Mouse (Mus musculus): ENCODE data around the gene Egln1. TPM values are rescaled to one million over a fixed set of nuclear protein-coding genes. Genes with fewer than 3 reads are reported as not detected.

The Egln1 gene
- 15.4 and 20.4 TPM in 2 replicates for polyA plus RNA-seq (2012)

DNA sequence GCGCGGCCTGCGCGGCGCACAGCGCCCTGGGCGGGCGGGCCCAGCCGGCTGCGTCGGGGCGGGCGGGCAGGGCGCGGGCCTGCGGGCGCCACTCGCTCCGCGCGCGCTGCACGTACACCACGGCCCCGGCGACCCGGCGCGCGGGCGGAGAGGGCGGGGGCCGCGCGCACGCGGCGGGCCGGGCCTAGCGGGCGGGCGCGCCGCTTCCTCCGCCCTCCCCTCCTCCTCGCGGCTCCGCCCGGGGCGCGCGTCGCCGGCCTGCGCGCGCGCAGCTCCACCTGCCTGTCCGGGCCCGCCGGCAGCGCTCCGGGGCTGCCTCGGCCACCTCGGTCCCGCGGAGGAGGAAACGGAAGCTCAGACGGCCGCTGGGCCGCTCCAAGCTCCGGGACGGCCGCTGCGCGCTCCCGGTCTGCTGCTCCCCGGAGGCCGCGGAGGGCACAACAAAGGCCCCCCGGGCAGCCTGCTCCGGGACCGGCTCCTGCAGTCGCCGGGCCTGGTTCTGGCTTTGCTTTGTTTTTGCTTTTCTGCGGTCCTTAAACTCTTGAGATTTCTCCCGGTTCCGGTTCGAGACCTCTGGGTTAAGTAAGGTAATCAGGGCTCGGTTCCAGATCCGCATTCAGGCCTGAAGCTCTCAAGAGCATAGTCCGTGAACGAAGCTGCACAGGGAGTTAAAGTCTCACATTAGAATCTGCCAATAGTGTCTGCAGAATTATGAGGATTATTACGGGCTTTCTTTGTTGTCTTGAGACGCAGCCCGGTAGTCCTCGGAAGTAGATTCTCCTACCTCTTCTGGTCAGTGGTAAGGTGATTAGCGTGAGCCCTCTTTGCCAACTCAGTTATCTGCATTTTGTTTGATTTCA lies at the start of gene Egln1:
TSS of gene Egln1 (minus strand) at position 116 of the 860 bp plus-strand sequence.
- TF ChIP-seq GATA1 (IDR thresholded peaks at IDR 0.05; ENCODE audit: low read length) = no peak

DNA sequence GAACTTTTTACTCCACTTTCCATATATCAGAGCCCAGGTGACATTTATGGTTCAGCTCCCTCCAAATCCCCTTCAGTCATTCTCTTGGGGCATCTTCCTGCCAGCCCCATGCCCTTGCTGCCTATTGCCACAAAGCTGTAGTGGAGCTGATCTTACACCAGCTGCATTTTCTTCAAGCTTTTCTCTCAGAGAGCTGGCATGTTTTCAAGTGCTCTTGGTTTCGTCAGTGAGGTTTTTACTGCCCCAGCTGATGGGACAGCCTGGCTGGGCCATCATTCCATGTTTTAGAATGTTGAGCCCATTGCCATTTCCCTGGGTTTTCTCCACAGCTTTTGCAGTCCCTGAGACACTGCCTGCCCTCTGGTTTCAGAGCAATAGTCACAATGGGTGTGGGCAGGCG lies 46.7 kb upstream of the Egln1 start:
- no peak for TF ChIP-seq GATA1 (IDR thresholded peaks at IDR 0.05; ENCODE audit: low read length)

DNA sequence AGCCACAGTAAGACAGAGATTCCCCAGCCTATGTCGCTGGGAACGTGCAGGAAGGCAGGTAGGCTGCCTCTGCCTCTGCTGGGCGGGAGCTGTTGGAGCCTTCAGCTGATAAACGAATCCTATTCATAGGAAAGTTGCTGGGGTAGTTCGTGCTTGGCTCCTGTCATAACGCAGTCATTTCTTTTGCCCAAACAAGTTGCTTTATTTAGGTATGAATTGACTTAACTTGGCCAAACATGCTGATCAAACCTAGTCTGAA lies 42.5 kb upstream of the Egln1 start:
- TF ChIP-seq GATA1 (IDR thresholded peaks at IDR 0.05; ENCODE audit: low read length) = no peak

DNA sequence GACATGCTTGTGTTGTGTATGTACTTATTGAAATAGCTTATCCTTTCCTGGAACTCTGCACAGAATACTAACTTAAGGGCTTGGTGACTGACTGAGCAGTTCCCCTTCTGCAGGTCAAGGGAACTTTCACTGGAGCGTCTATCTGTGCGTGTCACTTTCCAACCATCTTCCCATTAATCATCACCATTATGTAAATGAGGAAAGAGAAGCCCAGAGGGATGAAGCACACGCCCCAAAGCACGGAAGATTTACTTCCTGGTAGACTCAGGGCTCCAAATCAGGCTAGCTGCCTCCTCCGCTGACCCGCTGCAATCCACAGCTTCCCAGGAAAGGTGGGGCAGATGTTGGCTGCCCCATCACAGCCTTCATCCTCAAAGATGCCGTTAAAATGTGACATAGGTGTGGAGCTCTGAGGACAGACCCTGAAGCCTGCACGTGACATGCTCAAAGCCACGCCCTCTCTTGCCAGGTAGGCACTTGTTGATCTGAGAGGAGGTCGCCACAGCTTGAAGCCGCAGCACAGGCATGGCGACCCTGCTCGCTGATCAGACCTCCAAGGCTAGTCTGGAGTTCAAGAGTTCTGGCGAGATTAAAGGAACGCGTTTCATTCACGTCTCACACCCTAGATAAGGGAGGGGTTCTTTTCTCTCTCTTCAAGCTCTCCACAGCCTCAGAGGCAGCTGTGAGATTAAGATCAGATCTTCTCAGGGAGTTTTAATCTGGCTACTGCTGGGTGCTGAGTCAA lies 42.0 kb upstream of the Egln1 start:
- no peak for TF ChIP-seq GATA1 (IDR thresholded peaks at IDR 0.05; ENCODE audit: low read length)

DNA sequence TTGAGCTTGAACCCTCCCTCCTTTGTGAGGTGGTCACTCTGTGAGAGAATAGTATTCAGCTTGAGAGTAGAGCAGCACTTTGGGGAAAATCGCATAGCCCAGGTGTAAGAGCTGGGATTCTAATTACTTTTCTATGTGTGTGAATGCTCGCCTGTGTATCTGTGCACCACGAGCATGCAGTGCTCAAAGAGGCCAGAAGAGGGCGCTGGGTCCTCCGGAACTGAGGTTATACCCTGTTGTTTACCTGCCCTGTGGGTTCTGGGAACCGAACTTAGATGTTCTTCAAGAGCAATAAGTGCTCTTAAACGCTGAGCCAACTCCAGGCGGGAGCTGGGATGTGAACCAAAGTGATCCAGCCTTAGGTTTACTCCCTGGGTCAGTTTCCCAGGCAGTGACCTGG lies 31.7 kb upstream of the Egln1 start:
- no peak for TF ChIP-seq GATA1 (IDR thresholded peaks at IDR 0.05; ENCODE audit: low read length)

DNA sequence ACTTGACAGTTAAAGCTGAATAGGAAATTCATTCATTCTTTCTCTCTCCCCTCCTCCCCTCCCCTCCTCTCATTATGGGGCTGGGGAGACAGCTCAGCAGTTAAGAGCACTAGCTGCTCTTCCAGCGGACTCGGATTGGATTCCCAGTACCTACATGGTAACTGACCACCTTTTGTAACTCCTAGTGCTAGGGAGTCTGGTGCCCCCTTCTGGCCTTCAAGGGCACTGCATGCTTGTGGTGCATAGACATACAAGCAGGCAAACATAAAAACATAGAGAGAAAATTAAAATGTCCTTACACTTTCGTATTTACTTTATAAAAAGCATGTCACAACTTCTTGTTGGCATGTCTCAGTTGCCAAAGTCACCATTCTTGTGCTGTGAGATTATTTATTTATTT lies 30.9 kb upstream of the Egln1 start:
- TF ChIP-seq GATA1 (IDR thresholded peaks at IDR 0.05; ENCODE audit: low read length) = no peak

DNA sequence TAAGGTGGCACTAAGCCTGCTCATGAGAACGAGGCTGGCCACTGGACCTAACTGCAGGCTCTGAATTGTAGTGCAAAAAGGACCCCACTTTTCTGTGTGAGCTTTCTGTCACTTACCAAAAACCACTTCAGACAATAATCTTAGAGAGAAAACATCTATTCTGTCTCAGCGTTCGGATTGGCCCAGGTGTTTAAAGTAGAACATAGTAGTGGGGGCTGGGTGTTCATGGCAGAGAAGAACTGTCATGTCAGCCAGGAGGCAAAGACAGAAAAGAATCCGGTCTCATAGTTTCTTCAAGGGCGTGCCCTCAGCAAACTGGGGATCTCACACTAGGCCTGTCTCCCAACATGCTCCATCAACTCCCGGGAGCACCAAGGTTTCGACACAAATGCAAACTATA lies 28.9 kb upstream of the Egln1 start:
- TF ChIP-seq GATA1 (IDR thresholded peaks at IDR 0.05; ENCODE audit: low read length) = no peak

DNA sequence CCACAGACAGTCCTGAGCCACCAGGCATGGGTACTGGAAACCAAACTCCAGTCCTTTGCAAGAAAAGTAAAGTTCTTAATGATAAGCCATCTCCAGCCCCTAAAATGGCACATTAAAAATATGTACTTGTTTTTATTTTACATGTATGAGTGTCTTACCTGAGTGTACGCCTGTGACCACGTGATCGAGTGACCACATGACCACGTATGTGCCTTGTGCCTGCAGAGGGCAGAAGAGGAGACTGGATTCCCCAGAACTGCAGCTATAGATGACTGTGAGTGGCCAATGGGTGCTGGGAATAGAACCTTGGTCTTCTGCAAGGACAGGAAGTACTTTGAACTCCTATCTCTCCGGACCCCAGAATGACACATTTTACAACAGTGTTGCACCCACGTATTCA lies 27.1 kb upstream of the Egln1 start:
- TF ChIP-seq GATA1 (IDR thresholded peaks at IDR 0.05; ENCODE audit: low read length) = no peak

DNA sequence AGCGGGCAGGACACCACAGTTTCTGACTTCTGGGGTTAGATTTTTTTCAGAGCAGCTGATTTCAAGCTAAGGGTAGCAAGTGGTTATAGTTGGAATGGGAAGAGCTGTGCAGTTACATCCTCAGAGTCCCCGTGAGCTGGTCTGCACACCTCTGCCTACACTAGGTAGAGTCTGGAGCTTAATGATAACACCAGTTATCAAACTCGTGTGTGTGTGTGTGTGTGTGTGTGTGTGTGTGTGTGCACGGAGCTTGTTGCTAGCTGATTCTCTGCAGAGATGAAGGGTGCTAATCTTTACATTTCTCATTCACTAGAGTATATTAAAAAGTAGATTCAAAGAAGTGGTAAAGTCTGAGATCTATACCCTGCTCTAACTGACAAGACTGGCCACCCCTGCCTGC lies 25.1 kb upstream of the Egln1 start:
- no peak for TF ChIP-seq GATA1 (IDR thresholded peaks at IDR 0.05; ENCODE audit: low read length)

DNA sequence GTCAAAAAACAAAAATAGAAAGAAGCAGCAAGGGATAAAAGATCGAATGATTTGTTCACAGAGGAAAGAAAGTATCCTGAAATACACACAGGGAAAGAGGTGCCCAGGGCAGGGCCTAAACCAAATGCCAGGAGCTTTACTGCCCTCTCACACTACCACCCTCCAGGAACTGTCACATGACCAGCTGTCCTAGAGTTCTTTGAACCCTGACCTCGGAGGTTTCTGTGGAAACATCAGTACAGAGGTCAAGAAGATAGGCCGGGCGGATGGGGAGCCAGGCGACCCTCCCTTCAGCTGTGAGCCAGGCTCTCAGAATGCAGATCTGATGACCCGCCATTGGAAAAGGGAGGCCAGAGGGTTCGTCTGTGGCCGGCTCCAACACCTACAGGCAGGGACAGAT lies 24.1 kb upstream of the Egln1 start:
- TF ChIP-seq GATA1 (IDR thresholded peaks at IDR 0.05; ENCODE audit: low read length) = no peak

DNA sequence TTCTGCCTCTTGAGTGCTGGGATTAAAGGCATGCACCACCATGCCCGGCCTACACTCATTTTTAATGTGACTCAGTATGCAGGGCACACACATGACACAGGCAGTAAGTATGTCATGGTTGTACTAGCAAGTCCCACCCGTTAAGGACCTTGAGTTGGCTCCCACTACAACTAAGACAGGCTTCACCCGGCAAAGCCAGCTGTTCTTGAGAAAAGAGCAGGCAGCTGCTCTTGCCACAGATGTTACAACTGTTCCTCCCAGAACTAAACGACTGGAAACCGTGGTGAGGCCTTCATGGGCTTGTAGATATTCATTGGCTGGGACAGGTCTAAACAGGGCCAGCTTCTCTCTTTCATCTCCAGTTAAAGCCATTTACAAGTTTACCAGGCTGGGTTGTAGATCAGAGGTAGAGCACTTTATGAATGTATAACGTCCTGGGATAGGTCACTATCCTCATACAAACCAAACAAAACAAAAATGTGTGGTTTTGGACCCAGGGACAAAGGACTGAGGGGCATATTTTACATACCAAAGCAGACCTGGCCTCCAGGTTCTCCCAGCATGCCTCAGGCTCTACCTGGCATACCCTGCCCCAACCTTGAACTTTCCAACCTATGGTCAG lies 21.3 kb upstream of the Egln1 start:
- TF ChIP-seq GATA1 (IDR thresholded peaks at IDR 0.05; ENCODE audit: low read length) = no peak

DNA sequence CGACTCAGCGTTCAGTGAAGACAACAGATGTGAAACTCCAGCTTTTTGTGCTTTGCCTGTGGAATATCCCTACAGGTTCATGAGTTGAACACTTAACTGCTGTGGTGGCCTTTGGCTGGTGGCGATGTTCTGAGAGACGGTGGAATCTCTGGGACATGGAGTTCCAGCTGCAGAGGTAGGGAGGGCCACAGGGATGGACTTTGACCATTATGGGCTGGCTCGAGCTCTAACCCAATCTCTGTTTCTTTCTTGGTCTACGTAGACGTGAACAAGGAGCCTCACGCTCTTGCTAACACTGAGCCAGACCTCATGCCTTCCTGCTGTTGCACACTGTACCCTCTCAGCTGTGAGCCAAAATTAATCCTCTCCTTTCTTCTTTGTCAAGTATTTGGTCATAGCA lies 15.8 kb upstream of the Egln1 start:
- no peak for TF ChIP-seq GATA1 (IDR thresholded peaks at IDR 0.05; ENCODE audit: low read length)

DNA sequence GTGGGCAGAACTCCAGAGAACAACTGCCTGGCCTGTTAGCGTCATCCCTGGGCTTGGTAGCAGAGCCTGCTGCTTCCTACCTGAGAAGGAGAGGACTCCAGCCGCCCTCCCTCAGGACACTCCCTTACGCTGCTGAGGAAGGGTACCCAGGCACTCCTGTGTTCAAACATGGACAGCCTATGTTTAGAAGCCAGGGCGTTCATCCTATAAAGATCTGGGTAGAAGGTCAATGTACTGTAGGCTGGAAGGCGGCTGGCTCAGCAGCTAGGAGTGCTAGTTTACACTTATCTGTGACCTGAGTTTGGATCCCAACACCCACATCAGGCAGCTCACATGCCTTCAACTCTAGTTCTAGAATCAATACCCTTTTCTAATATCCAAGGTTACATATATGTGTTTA lies 14.1 kb upstream of the Egln1 start:
- TF ChIP-seq GATA1 (IDR thresholded peaks at IDR 0.05; ENCODE audit: low read length) = no peak

DNA sequence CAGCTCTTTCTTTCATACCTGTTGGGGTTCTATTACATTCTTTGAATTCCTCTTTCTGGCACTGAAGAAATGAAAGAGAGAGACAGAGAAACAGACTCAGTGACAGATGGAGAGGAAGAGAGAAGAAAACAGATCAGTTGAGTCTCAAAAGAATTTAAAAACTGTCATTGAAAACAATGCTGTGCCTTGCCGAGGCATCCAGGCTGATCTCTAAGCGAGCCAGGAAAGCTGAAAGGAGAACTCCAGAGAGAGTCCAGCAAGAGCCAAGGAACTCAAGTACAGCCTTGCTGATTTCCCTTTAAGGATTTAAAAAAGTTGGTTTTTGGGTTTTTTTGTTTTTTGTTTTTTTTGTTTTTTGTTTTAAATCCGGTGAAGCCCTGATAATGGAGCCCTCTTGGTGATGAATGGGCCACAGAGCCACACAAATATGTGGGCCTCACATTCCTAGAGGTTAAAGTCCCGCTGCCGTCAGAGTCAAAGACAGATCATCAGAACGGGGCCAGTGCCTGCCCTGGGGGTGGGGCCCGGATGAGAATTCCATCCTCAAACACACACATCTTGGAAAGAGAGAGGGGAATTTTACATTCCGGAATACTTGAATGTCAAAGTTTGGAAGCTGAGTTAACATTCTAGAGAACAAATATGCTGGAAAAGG lies 11.2 kb upstream of the Egln1 start:
- no peak for TF ChIP-seq GATA1 (IDR thresholded peaks at IDR 0.05; ENCODE audit: low read length)

DNA sequence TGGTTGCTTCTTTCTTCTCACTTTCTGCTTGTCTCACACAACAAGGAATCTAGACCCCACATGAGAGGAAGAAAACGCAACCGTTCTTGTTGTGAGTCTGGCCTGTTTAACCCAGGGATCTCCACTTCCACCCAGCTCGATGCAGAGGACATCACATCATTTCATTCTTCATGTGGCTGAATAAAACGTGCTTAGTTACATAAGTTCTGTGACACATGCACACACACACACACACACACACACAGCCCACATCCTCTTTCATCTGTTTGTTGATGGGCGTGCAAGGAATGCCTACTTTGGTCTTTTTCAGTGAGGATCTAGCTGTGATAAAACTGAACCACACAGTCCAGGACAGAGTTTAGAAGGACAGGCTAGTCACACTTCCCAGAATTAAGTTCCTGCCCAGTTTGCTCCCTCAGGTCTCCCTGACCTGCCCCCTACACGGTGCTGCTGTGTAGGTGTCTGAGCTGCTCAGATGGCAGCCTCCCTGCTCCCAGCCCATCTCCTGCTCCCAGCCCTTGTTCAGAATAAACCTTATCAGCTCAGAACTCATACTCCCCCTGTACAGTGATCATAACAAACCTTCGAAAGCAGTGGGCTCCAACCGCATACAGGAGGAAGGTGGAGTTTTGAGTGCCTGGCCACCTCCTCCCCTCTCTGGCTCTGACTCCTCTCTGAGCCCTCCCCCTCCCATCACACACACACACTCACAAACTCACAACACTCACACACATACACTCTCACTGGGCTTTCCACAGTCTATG lies 10.5 kb upstream of the Egln1 start:
- no peak for TF ChIP-seq GATA1 (IDR thresholded peaks at IDR 0.05; ENCODE audit: low read length)
